Mouse (Mus musculus): ENCODE results near the gene Fam189b.
"Not testable (repeated sequence)": the region's sequence is repeated elsewhere in the genome, so short reads cannot be mapped to it uniquely, and the experiment has no call there.

The Fam189b gene

GRCm38 (mm10) chr3:89183058-89183958 lies at the start of gene Fam189b:
Gene Fam189b (plus strand): TSS chr3:89183143.
- peak; percentile 85 to 89 for DNase-seq

- DNase-seq: no peak
These were observed 49.2 kb upstream of the Fam189b start for GRCm38 (mm10) chr3:89133752-89134151.

GRCm38 (mm10) chr3:89135958-89136357 lies 47.0 kb upstream of the Fam189b start, which contains the start of gene Pklr:
Gene Pklr (plus strand): TSS chr3:89136142.
- no peak for DNase-seq

GRCm38 (mm10) chr3:89136365-89136764 lies 46.6 kb upstream of the Fam189b start:
- no peak for DNase-seq

GRCm38 (mm10) chr3:89144821-89145220 lies 38.1 kb upstream of the Fam189b start:
- no peak for DNase-seq

GRCm38 (mm10) chr3:89145566-89145965 lies 37.4 kb upstream of the Fam189b start:
- DNase-seq: no peak

GRCm38 (mm10) chr3:89147101-89147978 lies 35.6 kb upstream of the Fam189b start:
- DNase-seq: peak; percentile 45 to 50

GRCm38 (mm10) chr3:89147979-89148311 lies 35.0 kb upstream of the Fam189b start:
- DNase-seq: no peak

GRCm38 (mm10) chr3:89148567-89148966 lies 34.4 kb upstream of the Fam189b start:
- no peak for DNase-seq

- DNase-seq: no peak
These were observed 30.7 kb upstream of the Fam189b start for GRCm38 (mm10) chr3:89152084-89152835.

GRCm38 (mm10) chr3:89156951-89157350 lies 26.0 kb upstream of the Fam189b start:
- no peak for DNase-seq

- no peak for DNase-seq
These were observed 24.3 kb upstream of the Fam189b start for GRCm38 (mm10) chr3:89158651-89159050.

- DNase-seq: peak; percentile 45 to 65
These were observed 23.7 kb upstream of the Fam189b start for GRCm38 (mm10) chr3:89159211-89159610.

GRCm38 (mm10) chr3:89159616-89160344 lies 23.2 kb upstream of the Fam189b start, which contains the start of gene Hcn3:
Gene Hcn3 (minus strand): TSS chr3:89160196.
- peak; percentile 29 to 56 for DNase-seq

- DNase-seq: not testable (repeated sequence)
These were observed 21.7 kb upstream of the Fam189b start for GRCm38 (mm10) chr3:89161207-89161606.

GRCm38 (mm10) chr3:89161786-89162185 lies 21.2 kb upstream of the Fam189b start:
- no peak for DNase-seq

GRCm38 (mm10) chr3:89163123-89163522 lies 19.8 kb upstream of the Fam189b start:
- no peak for DNase-seq

GRCm38 (mm10) chr3:89163643-89164245 lies 19.2 kb upstream of the Fam189b start:
- DNase-seq: no peak

GRCm38 (mm10) chr3:89164506-89165267 lies 18.3 kb upstream of the Fam189b start, which contains the start of gene Clk2:
Gene Clk2 (plus strand): TSS chr3:89164795.
- DNase-seq: peak; percentile 95 to 96

GRCm38 (mm10) chr3:89165268-89165870 lies 17.6 kb upstream of the Fam189b start:
- no peak for DNase-seq
